Comparison of ENCODE assay signal across 25 mouse cellular contexts in the genomic region with DNA sequence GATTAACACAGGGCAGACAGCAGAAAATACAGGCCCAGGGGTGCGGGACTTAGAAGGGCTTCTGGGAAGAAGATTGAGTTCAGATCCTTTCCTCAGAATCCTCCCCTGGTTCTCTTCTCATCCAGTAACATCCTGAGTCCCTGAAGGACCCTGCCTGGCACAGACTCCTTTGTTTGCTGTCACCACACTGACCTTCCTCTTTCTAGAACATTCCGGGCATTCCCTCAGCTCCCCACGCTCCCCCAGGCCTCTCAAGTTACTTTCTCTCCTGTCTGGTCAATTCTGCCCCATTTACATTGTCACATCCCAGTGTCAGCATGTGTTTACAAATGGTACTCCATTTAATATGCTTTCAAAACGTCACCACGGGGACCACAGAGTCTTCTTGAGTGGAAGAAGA.
"Had no signal": no experiment of that assay in that cellular context is flagged by ENCODE, and none has a peak within 500 bp of the region (broad histone marks: within the 10 kb centered on the region; RNA-seq: fewer than 3 reads in every experiment).

No protein-coding gene starts in this region.

- H3K27ac ChIP-seq: heart, adult 2 months; heart, embryonic 13.5 days; heart, embryonic 15.5 days; hindbrain, embryonic 14.5 days; intestine, embryonic 15.5 days; kidney, embryonic 15.5 days; layer of hippocampus, adult 2 months; left cerebral cortex, adult 2 months; limb, embryonic 10.5 days; limb, embryonic 12.5 days; liver, embryonic 13.5 days; liver, embryonic 15.5 days had no signal

- H3K4me2 ChIP-seq: heart, embryonic 13.5 days; heart, embryonic 15.5 days; hindbrain, embryonic 14.5 days; intestine, embryonic 15.5 days; kidney, embryonic 15.5 days; limb, embryonic 12.5 days; liver, embryonic 11.5 days; liver, embryonic 13.5 days; liver, embryonic 15.5 days had no signal

- DNase-seq: gastrocnemius, postnatal 14 days; gastrocnemius, postnatal 36 days; heart, adult 11 months; heart, adult 2 months; heart, postnatal 14 days; heart, postnatal 36 days; kidney, adult 2 months; kidney, adult 9 months; kidney, postnatal 10 days; kidney, postnatal 4 days; liver; liver, embryonic 13.5 days had no signal

- H3K9ac ChIP-seq: heart, embryonic 13.5 days; heart, embryonic 15.5 days; hindbrain, embryonic 14.5 days; intestine, embryonic 15.5 days; kidney, embryonic 15.5 days; limb, embryonic 12.5 days; liver, embryonic 13.5 days; liver, embryonic 15.5 days had no signal

- H3K27me3 ChIP-seq: heart, embryonic 13.5 days; heart, embryonic 15.5 days; intestine, embryonic 15.5 days; kidney, embryonic 15.5 days; limb, embryonic 12.5 days; liver, embryonic 13.5 days; liver, embryonic 15.5 days had no signal

- ATAC-seq: hindbrain, embryonic 16.5 days; intestine, embryonic 15.5 days; intestine, postnatal 0 days had no signal

- H3K4me1 ChIP-seq: heart, embryonic 13.5 days; heart, embryonic 15.5 days; intestine, embryonic 15.5 days; kidney, embryonic 15.5 days; limb, embryonic 10.5 days; liver, embryonic 13.5 days had no signal

- H3K9me3 ChIP-seq: heart, embryonic 13.5 days; heart, embryonic 15.5 days; intestine, embryonic 15.5 days; kidney, embryonic 15.5 days; limb, embryonic 10.5 days; limb, embryonic 12.5 days; liver, embryonic 13.5 days; liver, embryonic 15.5 days had no signal

- H3K4me3 ChIP-seq: heart, adult 2 months; heart, embryonic 13.5 days; heart, embryonic 15.5 days; intestine, embryonic 15.5 days; kidney, embryonic 15.5 days; layer of hippocampus, adult 2 months; left cerebral cortex, adult 2 months; limb, embryonic 10.5 days; limb, embryonic 12.5 days; liver, embryonic 13.5 days; liver, embryonic 15.5 days had no signal
